Mouse (Mus musculus): ENCODE results near the gene Pecr. TPM values are rescaled to one million over a fixed set of nuclear protein-coding genes. Genes with fewer than 3 reads are reported as not detected.
A peak's percentile ranks its signal among the peaks of the same experiment; 100 is the strongest.

Gene Pecr
- polyA plus RNA-seq (2017; shearing (Covaris generic)): 1 to 10 TPM; 3.8 to 4.8 TPM

- ATAC-seq: peak; percentile 99
These were observed at the start of gene Pecr, which contains the start of gene Tmem169 for GRCm38 (mm10) chr1:72283992-72284485. TSS of gene Pecr (minus strand) at chr1:72284314. TSS of gene Tmem169 (plus strand) at chr1:72284369.

GRCm38 (mm10) chr1:72326162-72326821 lies 42.2 kb upstream of the Pecr start:
- ATAC-seq: no peak

- ATAC-seq: no peak
These were observed 39.1 kb upstream of the Pecr start for GRCm38 (mm10) chr1:72323248-72323647.

GRCm38 (mm10) chr1:72320759-72321158 lies 36.6 kb upstream of the Pecr start:
- no peak for ATAC-seq

- no peak for ATAC-seq
These were observed 32.8 kb upstream of the Pecr start for GRCm38 (mm10) chr1:72316901-72317300.

- no peak for ATAC-seq
These were observed 32.3 kb upstream of the Pecr start for GRCm38 (mm10) chr1:72316409-72316808.

- ATAC-seq: no peak
These were observed 31.3 kb upstream of the Pecr start for GRCm38 (mm10) chr1:72315447-72315846.

- peak; percentile 54 for ATAC-seq
These were observed 29.4 kb upstream of the Pecr start for GRCm38 (mm10) chr1:72313399-72314039.

GRCm38 (mm10) chr1:72312701-72313398 lies 28.7 kb upstream of the Pecr start:
- ATAC-seq: no peak

GRCm38 (mm10) chr1:72309744-72310424 lies 25.8 kb upstream of the Pecr start:
- ATAC-seq: no peak

- no peak for ATAC-seq
These were observed 24.8 kb upstream of the Pecr start for GRCm38 (mm10) chr1:72308919-72309318.

GRCm38 (mm10) chr1:72307317-72307798 lies 23.2 kb upstream of the Pecr start, which contains the start of gene Xrcc5:
TSS of gene Xrcc5 (plus strand) at chr1:72307421.
- peak; percentile 95 for ATAC-seq

GRCm38 (mm10) chr1:72306679-72307181 lies 22.6 kb upstream of the Pecr start:
- ATAC-seq: peak; percentile 41

GRCm38 (mm10) chr1:72306241-72306640 lies 22.1 kb upstream of the Pecr start:
- no peak for ATAC-seq

- no peak for ATAC-seq
These were observed 17.7 kb upstream of the Pecr start for GRCm38 (mm10) chr1:72301845-72302244.

- no peak for ATAC-seq
These were observed 11.6 kb upstream of the Pecr start for GRCm38 (mm10) chr1:72295746-72296145.

- no peak for ATAC-seq
These were observed 10.0 kb upstream of the Pecr start for GRCm38 (mm10) chr1:72293869-72294663.

GRCm38 (mm10) chr1:72291925-72292324 lies 7.8 kb upstream of the Pecr start:
- no peak for ATAC-seq

GRCm38 (mm10) chr1:72291421-72291820 lies 7.3 kb upstream of the Pecr start:
- no peak for ATAC-seq

GRCm38 (mm10) chr1:72290896-72291295 lies 6.8 kb upstream of the Pecr start:
- ATAC-seq: no peak

GRCm38 (mm10) chr1:72288527-72289150 lies 4.5 kb upstream of the Pecr start:
- no peak for ATAC-seq

All from activated CD4-positive, CD25-positive, alpha-beta regulatory T cell, adult 4 months (primary cell).